Mouse (Mus musculus) layer of hippocampus, postnatal 25 days (tissue): ENCODE data around the gene Zfp952. TPM values are rescaled to one million over a fixed set of nuclear protein-coding genes. Genes with fewer than 3 reads are reported as not detected.

Source experiments
- total RNA-seq, 2 experiments: library from RNA; stranded (reverse); gene quantifications; 2 replicates each; pipeline ENCODE4 v1.2.3; 2021

The Zfp952 gene
- total RNA-seq, 2 experiments from 2014 or later, result 17.2 to 17.8 TPM

Other genes starting within 250 kb of the Zfp952 start
- 10 to 100 TPM; 85.9 to 88.6 TPM for gene Zfp871, start 204.8 kb upstream of the Zfp952 start, total RNA-seq
- gene Zfp811, start 183.2 kb upstream of the Zfp952 start, total RNA-seq, result 1 to 10 TPM; 6.2 to 6.7 TPM
- gene Zfp799, start 162.9 kb upstream of the Zfp952 start, total RNA-seq, result 10 to 100 TPM; 29.0 to 29.2 TPM
- gene Zfp870, start 101.5 kb upstream of the Zfp952 start, total RNA-seq, result 10 to 100 TPM in 1 of 2 experiments, 1 to 10 TPM in 1; 9.9 to 10.5 TPM
- gene Cyp4f14, start 75.8 kb upstream of the Zfp952 start, total RNA-seq, result 1 to 10 TPM; 4.6 to 5.3 TPM
- gene Cyp4f13, start 45.7 kb upstream of the Zfp952 start, total RNA-seq, result 10 to 100 TPM; 16.6 to 28.0 TPM
- 1 to 10 TPM; 3.4 to 4.9 TPM for gene Zfp472, start 27.3 kb upstream of the Zfp952 start, total RNA-seq
- gene Zfp763, start 40.3 kb downstream of the Zfp952 start, total RNA-seq, result 10 to 100 TPM; 19.9 to 22.4 TPM
- not detected for gene 4921501E09Rik, start 74.9 kb downstream of the Zfp952 start, total RNA-seq
- gene Zfp563, start 96.2 kb downstream of the Zfp952 start, total RNA-seq, result 10 to 100 TPM; 17.9 to 21.8 TPM
- gene Morc2b, start 146.6 kb downstream of the Zfp952 start, total RNA-seq, result 1 to 10 TPM; 2.4 to 3.3 TPM
- not detected for gene Olfr55, start 175.3 kb downstream of the Zfp952 start, total RNA-seq
- gene Olfr239, start 198.2 kb downstream of the Zfp952 start, total RNA-seq, result not detected
- under 1 TPM; 0.34 to 0.96 TPM for gene Olfr1564, start 228.6 kb downstream of the Zfp952 start, total RNA-seq